Mouse (Mus musculus) forebrain, embryonic 13.5 days (tissue): ENCODE results near the gene Gpr26. TPM values are rescaled to one million over a fixed set of nuclear protein-coding genes. Genes with fewer than 3 reads are reported as not detected.

Experiments
- polyA plus RNA-seq: library from polyadenylated mRNA; unstranded; fragments of >200 nt; fragmentation: Nextera tagmentation; extraction: Ambion mirVana; gene quantifications from 2 replicates; pipeline ENCODE4 v1.2.1, GENCODE M21; 2015

Gpr26 gene
- polyA plus RNA-seq, 1 experiment from 2014 or later: 1.2 TPM

Other genes with a start within 250 kb of the Gpr26 start
- 0.65 and 0.87 TPM in 2 replicates for gene Cpxm2, start 188.3 kb downstream of the Gpr26 start, polyA plus RNA-seq